Mouse (Mus musculus): Measurements from ENCODE around the gene Zfp697.

- TF ChIP-seq CTCF (IDR thresholded peaks at IDR 0.05; ENCODE audit: low read depth) (no peak), EP300 (IDR thresholded peaks at IDR 0.05; ENCODE audit: low read depth) (no peak)
These were observed 43.6 kb upstream of the Zfp697 start for GRCm38 (mm10) chr3:98338584-98339041.
